Mouse (Mus musculus) thymus, postnatal 25 days (tissue): Measurements from ENCODE around the gene Crispld2.

ENCODE experiments used
- DNase-seq: peaks from one replicate; pipeline ENCODE4 v3.0.0; 2022

Crispld2 gene

DNA sequence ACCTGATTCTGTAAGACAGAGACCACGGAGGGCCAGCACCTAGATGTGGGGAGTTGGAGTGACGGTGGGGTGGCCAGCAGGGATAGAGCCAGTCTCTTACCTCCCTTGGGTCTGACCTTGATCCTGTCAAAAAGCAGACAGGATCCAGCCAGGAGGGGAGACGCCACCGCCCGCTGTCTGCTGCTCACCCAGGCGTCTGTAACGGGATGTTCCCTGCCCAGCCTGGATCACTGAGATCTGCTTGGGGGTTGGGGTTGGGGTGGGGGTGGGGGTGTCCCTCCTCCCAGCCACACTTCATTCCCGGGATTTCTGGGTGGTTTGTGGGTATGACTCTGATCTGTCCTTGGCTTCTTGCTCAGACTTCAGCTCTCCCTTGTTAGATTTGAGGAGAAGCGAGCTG lies 10.1 kb downstream of the Crispld2 start:
- no peak for DNase-seq

DNA sequence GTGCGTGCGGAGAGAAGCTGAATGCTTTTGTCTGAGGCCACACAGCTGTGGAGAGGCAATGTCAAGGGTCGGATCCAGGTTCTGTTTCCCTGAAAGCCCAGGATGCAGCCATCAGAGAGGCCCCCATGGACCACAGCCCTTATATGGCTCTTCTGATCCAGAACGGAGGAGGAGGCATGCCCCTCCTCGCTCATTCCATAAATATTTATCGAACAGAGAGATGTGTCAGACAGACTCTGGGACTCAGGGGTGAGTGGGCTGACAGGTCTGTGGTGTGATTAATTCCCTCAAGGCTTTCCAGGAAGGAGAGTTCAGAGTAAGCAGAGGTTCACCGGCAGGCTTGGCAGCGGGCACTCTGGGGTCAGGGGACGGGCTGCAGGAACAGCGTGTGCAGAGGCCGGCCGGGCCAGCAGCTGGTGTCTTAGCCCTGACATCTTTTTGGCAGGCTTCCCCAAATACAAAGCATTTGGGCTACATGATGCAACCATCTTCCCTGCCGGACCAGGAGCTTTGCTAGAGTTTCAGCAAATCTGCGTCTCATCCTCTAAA lies 12.0 kb downstream of the Crispld2 start:
- no peak for DNase-seq

DNA sequence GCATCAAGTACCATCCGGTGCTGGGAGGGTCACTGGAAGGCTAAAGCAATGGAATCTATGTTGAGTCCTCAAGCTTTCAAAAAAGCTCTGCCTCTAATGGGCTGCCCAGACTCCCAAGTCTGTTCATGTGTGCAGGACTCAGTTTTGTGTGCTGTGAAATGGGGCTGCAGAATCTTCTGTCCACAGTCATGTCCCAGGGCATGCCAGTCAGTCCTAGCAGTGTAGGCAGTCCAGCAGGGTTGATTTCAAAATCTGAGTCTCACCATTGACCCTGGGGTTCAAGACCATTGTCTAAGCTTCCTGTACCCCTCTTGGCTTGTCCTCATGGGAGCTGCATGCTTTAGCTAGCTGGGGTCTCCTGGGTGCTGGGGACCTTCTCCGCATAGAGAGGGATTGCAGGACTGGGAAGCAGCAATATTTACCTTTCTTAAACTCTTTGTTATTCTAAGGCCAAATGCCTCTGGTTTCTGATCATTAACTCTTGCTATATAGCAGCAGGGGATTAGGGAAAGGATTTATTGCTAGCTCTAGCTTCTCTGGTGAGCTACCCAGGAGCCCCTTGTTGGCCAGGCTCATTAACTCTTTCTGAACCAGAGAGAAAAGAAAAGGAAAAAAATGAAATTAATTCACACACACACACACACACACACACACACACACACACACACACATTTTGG lies 12.6 kb downstream of the Crispld2 start:
- no peak for DNase-seq

DNA sequence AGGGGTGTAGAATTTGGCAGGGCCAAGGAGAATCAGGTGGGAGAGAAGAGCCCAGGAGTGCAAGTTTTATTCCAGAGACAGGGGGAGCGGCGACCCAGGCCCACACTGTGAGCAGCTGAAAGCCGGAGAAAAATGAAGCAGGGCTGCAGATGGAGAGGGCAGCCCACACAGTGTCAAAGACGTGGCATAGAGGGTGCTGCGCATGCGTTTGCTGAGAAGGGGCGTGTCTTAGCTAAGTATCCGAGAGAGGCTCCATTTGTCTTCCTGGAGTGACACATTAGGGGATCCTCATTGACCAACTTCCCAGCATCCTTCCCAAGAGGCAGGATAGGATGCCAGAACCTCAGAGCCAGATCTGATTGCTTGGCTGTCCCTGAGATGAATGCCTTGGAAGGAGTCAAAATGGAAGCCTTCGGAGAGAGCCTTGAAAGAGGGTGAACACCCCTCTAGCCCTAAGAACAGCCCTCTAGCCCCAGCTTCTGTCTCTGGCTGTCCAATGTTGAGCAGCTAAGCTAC lies 14.5 kb downstream of the Crispld2 start:
- DNase-seq, result no peak

DNA sequence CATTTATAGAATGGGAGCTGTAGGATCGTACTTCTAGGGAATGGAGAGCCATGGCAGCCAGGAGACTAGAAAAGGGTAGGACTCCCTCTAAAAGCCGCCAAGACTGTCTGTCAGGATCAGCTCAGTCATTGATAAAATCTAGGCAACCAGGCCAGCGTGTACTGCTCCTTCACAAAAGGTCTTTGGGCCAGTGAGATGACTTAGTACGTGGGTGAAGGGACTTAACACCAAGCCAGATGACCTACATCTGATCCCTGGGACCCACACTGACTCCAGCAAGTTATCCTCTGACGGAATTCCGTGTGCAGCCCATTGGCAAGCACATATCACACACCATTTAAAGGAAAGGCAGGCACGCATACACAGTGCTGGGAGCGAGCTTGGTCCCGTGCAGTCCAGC lies 14.9 kb downstream of the Crispld2 start:
- no peak for DNase-seq

DNA sequence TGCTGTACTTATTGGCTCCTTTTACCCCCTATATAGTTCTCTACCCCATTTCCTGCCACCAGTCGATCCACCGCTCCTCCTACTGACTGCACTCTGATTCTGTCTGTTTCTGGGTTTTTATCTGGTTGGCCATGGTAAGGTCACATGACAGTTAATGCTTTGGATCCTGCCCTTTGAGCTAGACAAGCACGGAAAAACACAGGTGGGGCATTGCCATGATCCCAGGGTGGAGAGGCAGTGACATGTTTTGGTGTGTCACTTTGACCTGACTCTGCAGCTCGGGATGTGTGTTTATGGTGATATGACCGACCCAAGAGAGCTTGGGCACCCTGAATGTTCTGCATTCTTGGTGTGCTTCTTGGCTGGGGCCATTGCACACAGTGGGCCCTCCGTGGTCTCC lies 17.0 kb downstream of the Crispld2 start:
- no peak for DNase-seq

DNA sequence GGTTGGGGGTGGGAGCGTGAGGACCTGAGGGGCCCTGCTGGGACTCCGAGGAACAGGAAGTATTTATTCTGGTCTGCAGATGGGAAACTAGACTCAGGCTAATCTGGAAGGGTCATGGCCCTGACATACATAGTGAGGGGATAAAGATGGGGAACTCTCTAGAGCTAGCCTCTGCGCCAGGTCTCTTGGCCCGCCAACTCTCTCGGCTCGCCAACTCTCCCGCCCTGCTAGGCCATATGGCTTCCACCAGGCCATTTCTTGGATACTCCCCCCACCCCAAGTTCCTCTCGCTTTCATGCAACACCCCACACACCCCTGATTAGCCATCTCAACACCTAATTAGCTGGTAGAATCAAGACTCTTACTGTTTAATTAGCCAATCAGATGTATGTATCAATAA lies 20.3 kb downstream of the Crispld2 start:
- DNase-seq, result no peak

DNA sequence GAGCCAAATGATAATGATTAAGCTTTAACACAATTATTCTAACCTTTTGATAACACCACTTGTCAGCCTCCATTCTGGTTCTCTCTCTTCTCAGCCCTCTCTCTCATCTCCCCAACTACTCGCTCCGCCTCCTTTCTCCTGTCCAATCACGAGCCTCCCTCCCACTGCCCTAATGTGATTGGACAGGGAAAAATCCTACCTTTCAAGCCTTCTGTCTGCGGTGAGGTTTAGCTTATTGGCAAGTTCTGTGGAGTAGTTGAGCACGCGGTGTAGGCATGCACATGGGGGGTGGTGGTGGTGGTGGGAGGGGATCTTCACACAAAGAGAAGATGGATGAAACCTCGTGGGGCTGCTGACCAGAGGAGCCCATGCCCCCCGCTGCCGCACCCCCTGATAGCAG lies 20.7 kb downstream of the Crispld2 start:
- peak; percentile 26 for DNase-seq

DNA sequence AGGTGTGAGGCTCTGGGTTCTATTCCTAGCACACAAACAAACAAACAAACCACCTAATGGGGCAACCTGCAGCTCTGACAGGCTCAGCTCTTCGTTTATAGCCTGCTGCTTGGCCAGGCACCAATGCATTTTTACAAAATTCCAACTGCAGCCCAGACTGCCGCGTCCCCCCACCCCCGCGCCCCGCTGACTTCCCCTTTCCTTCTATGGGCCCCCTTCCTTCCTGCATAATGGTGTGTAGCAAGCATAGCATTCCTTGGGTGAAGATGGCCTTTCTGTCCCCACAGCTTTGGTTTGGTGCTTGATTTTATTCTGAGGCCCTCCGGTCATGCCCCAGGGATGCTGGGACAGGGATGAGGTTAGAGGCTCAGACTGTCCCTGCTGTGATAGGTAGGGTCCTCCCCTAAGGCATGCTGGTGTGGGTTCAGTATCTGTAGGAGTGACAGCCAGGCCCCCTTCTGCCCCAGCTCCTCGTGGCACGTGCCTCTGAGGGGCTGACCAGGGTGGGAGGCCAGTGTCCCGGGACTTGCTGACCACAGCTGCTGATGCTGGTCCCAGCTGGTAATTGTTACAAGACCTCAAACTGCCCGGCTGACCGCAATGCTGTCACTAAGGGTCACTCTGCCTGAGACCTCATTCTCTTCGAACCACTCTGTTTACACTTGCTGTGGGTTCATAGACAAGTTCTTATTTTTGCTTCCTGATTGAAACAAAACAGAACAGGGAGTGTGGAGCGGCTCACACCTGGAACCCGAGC lies 22.2 kb downstream of the Crispld2 start:
- DNase-seq, result no peak

DNA sequence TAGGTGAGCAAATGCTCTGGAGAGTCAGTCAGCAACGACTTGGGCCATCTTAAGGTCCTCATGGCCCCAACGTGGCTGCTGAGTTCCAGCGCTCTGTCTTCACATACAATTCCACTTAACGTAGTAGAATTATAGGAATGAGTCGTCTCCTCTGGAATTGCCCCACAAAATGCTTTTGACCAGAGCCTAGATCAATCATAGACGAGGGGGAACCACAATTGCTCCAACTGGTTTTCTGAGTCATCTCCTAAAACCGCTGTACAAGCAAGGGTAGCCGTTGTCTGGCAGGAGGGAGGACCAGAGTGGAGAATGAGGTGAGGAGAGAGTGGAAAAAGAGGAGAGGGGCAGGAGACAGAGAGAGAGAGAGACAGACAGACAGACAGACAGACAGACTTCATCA lies 23.7 kb downstream of the Crispld2 start:
- no peak for DNase-seq

DNA sequence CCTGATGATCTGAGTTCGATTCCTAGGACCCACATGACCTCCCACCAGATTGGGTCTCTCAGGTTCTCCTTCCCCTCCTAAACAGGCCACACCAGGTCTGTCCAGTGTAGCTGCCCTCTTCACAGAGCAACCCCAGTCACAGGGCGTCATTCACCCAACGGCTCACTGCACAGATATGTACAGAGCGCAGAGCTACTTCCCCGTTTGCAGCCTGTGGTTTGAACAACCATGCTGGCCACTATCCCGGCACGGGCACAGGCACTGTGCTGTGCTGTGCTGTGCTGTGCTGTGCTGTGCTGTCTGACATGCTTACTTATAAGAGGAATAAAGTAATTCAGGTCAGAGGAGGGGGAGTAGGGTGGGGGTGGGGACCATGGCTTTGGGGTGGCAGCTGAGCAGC lies 24.2 kb downstream of the Crispld2 start:
- no peak for DNase-seq

DNA sequence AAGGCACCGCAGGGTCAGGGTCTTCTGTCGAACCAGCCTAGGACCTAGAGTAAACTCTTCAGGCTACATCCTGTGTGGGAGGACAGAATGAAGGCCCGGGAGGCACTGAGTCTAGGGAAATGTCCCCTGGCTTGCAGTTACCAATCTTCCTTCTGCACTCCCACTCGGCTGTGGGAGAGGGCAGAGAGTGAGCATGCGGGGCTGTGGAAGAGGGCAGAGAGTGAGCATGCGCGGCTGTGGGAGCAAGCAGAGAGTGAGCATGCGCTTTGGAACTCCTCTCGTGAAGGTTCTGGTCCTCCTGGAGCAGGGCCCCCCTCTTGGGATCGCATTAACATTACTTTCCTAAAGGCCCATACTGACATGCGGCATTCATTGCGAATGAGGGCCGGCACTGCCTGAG lies 25.1 kb downstream of the Crispld2 start:
- DNase-seq, result no peak

DNA sequence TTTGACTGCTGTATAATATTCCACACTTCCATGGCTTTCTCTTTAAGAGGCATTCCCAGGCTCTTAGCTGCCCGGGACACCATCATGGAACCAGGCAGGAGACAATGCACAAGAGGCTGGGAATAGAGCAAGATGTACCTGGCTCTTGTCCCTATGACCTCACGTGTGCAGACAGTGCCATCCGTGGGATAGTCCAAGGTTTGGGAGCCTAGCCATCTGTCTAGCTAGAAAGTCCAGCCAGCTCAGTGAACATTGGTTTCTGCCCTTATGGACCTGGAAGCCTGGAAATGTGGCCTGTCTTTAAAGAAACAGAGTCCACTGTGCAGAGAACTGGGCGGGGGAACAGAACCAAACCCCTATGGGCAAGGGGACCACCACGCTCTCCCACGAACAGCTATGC lies 25.5 kb downstream of the Crispld2 start:
- DNase-seq, result no peak

DNA sequence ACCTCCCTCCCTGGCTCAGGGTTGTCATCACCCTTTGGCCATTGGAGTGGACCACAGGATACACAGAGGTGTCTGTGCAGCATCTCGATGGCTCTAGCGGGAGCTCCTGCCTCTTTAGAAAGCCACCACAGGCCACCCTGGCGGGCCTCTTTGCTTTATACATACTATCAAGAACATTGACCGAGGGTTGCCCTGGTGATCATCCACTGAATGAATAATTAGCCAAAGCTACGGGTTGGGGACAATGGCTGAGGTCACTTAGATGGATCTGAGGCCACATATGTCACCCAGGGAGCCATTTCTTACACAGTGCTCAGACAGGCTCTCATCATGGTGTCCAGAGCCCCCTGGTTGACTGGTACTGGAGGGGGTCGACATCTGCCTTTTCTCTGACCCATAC lies 26.1 kb downstream of the Crispld2 start:
- no peak for DNase-seq

DNA sequence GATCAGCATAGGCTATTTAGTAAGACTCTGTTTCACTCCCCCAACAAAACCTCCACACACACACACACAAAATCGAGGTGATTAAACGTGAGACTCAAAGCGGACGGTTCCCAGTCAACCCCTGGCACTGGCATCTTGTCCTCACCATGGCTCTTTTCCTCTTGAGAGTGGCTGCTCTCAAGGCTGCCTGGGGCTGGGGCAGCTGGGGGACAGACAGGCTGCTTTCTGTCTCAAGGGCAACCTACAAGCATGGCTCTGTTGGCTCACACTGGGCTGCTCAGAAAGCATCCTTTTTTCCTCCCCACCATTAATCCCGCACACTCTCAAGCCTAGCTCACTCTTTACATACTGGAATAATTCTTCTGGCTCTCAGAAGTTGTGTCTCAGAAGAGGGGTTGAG lies 27.1 kb downstream of the Crispld2 start:
- DNase-seq, result no peak

DNA sequence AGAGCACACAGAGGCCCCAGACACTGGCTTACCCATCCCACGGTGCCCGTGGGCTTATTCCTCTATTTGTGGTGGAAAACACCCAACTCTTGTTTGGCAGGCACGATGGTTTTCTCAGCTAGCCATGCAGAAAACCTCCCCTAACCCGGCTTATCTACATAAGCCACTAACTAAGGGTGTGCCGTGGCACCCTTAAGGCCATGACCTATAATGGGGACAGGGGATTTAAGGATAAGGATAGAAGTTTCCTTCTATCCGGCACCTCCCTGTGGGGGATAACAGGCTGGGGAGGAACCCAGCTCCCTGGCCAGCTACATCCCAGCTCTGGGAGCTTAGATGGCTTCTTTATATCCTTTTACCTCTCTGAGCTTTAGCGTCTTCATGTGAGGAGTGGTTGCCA lies 28.1 kb downstream of the Crispld2 start:
- no peak for DNase-seq

DNA sequence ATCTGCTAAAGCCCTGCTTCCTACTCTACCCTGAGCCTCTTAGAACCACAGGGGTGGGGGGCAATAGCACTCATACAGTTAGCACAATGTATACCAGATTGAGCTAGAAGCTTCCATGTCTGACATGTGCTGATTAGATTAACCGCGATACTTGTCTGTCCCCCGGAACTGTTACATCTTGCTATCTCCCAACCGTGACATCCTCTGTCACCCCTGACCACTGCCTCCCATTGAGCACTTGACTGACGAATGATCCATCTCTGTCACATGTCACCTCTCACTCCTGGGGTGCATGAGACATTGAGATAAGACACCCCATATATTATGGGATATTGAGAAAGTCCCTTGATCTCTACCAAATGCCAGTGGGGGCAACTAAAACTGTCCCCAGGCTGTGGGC lies 34.0 kb downstream of the Crispld2 start:
- no peak for DNase-seq

DNA sequence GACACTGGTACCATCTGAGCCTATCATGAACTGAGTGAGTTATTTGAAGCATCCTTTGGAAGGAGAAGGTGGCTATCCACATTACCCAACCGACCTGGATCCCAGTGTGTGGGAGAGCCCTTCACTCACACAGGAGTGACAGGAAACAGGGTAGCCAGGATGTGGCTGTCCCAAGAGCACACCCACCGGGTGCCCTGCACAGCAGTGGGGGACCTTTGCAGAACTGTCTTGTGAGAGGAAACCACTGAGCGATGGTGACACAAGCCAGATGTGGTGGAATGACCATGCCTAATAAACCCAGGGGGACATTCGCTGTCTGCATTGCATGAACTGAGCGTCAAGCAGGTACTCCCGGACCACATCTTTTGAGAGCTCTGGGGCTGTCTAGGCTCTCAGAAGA lies 34.8 kb downstream of the Crispld2 start:
- no peak for DNase-seq

DNA sequence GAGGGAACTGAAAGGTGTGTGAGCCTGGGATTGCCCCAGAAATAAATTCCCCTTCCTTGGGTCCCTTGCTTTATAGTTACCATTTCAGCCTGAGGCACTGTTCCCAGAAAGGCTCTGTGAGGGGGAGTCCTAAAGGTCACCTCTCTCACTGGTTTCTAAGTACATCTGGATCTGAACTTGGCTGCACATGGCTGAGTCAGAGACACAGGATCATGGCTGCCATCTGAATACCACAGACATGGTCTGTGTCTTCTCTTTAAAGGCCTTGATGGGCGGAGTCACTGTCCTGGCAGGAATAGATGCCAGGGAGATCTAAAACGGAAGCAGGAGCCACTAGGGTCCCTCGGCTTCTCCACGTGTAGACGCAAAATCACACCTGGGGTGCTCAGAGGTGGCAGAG lies 38.2 kb downstream of the Crispld2 start:
- no peak for DNase-seq

DNA sequence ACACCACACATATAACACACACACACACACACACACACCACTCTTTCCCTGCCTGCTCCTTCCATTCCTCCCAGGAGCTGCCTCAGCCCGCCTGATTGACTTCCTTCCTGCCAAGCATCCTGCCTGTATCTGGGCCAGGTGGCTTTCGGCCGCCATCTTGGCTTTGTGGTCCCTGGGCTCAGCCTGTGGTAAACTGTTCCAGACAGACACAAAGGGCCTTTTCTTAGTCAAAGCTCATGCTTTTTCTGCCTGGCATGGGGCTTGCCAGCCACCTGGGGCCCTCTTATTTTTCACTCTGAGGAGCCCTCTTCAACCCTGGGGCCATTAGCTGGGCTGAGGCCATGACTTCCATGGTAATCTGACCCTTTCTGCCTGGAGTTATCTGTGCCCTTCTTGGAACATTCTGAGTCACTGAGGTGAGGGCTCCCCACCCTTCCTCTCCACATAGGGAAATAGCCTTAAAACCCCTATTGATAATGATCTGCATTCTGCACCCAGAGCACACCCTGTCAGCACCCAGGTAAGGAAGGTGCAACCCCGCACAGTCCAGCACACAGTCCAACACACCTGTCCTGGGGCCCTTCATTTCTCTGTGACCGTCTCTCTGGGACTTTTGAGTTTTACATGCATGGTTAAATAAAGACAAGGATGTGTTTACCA lies 40.4 kb downstream of the Crispld2 start:
- DNase-seq, result peak; percentile 83

DNA sequence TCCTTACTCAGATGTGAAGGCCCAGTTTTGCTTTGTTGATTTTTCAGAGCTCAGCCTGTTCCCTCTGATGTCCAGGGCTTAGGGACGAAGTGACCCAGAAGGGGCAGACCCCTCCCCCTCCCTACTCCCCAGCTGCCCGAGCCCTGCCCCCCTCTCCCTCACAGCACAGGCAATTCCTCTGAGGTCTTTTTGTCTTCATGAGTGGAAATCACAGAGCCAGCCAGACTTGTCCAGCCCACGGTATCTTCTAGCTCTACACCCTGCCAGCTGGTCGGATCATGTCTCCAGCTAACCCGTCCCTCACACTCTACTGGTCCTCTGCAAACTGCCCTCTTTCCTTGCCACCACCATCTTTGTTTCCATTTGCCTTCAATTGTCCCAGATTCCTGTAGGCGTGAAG lies 42.2 kb downstream of the Crispld2 start:
- no peak for DNase-seq

DNA sequence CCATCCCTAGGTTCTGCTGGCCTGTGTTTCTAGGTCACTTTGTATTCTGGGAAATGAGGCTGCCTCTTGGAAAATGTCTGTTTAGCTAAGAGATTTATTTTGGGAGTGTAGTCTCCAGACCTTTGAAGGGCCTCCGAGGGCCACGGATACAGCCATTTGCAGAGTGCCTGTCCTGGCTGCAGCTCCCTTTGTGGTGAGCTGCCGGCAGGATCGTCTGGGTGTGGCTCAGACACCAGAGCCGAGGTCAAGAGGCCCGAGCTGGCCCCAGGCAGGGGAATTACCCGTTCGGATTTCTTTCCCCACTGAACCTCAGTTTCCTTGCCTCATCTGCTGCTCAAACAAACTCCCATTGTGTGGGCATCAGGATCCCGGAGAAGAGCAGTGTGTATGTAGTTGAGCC lies 43.9 kb downstream of the Crispld2 start:
- DNase-seq, result no peak

DNA sequence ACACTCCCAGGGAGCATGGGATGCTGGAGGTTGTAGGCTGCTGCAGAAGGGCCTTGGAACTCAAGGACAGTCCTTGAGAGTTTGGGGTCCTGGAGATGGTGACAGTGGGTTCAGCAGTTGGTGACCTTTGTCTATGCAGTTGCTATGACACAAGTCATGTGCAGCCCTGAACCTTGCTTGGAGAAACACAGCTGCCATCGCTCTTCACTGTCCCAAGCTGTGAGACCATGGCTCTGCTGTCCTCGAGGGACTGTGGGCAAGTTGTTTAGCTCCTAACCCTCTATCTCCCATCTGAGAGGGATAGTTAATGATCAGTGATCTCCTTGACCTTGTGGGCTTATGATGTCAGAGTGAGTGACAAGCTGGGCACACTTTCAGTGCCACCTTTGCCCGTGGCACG lies 44.3 kb downstream of the Crispld2 start:
- no peak for DNase-seq

DNA sequence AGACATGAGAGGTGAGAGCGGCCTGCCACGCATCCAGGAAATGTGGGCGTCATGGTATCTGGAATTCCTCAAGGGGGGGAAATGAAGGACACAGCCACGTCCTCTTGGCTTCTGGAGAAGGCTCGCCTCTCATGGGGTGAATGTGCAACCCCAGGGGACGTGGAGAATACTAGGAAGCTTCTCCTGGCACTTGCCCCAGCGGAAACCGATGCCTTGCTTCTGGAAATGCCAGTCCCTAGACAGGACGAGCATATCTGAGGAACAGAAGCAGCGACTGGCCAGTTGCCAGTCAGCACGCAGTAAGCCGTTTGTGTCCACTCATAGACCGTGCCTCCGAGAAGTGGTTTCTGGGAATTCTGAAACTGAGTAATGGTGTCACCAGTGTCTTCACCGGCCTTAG lies 45.0 kb downstream of the Crispld2 start:
- no peak for DNase-seq
